8 mouse cellular contexts compared by ENCODE assay signal in the genomic region with DNA sequence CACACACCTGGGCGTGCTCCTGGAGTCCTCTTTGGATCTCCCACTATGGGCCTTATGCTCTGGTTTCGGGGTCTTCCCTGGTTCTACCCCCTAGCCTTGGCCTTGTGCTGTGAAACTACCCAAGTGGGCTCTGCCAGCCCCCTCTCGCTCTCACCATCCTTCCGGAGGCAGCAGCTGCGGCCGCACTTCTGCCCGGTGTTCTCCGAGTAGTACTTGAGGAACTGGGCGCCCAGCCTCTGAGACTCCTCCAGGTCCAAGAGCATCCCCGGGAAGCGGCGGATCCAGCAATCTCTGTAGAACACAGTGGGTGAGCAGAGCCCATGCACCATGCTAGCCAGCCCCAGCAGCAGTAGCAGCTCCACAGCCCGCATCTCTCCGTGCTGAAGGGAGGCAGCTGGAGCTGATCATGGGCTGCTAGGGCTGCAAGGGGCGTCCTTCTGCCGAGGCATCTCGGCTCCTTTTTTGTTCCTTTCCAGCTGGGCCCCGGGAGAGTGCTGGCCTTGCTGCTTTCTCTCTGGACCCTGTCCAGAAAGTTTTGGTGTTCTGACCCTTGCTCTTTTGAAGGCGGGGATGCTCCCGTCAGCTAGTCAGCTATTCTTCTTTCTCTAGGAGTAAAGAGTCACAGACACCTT. TPM values are rescaled to one million over a fixed set of nuclear protein-coding genes. Genes with fewer than 3 reads are reported as not detected.
DNase-seq lines count a peak whose midpoint lies in the region; ATAC-seq lines count a peak whose summit lies in the region.

A gene (minus strand): TSS at position 439 of the 632 bp plus-strand sequence.

- H3K4me1 ChIP-seq in embryonic facial prominence, embryonic 14.5 days (ENCODE audit: control insufficient read depth, insufficient read depth, low read length): peaks cover 12% of the 10 kb centered on the region
- H3K4me1 ChIP-seq in neural tube, embryonic 11.5 days (ENCODE audit: control insufficient read depth, insufficient read depth, low read length): 0 out of 2 replicates have a peak, but pooled peaks cover 3% of the 10 kb centered on the region

- peak within 1 kb of the TSS; percentile 59 for H3K4me2 ChIP-seq in embryonic facial prominence, embryonic 14.5 days (ENCODE audit: low read depth, low read length)
- H3K4me2 ChIP-seq in neural tube, embryonic 11.5 days (ENCODE audit: low read depth): peak within 1 kb of the TSS; percentile 49

- H3K27me3 ChIP-seq in embryonic facial prominence, embryonic 14.5 days (replicated peaks; ENCODE audit: control insufficient read depth, insufficient read depth, low read length): no peaks in the 10 kb centered on the region
- no peaks in the 10 kb centered on the region for H3K27me3 ChIP-seq in neural tube, embryonic 11.5 days (ENCODE audit: control insufficient read depth, insufficient read depth, low read length)

- no peaks in the 10 kb centered on the region for H3K9me3 ChIP-seq in embryonic facial prominence, embryonic 14.5 days (ENCODE audit: control insufficient read depth, low read length)
- no peaks in the 10 kb centered on the region for H3K9me3 ChIP-seq in neural tube, embryonic 11.5 days (ENCODE audit: control insufficient read depth, low read length)

- DNase-seq in adrenal gland, adult (ENCODE audit: inconsistent age in 2 of 2, low spot score in 1 of 2): peak; percentile 46 to 69
- no peak for DNase-seq in adrenal gland, postnatal 4 days (ENCODE audit: low spot score in 2 of 2)
- DNase-seq in embryonic facial prominence, embryonic 14.5 days (ENCODE audit: low spot score): peak; percentile 63
- peak; percentile 68 for DNase-seq in heart, postnatal 4 days
- peak; percentile 81 to 86 for DNase-seq in kidney, postnatal 4 days
- DNase-seq in neural tube, embryonic 11.5 days (ENCODE audit: low spot score): peak; percentile 63
- DNase-seq in Muller cell, postnatal 12 days (ENCODE audit: inconsistent ontology term): no peak
- no peak for DNase-seq in T-cell, adult 2 months (ENCODE audit: low spot score)

- H3K9ac ChIP-seq in embryonic facial prominence, embryonic 14.5 days (ENCODE audit: low read depth, low read length): peak within 1 kb of the TSS; percentile 58
- H3K9ac ChIP-seq in neural tube, embryonic 11.5 days (ENCODE audit: low read length): peak within 1 kb of the TSS; percentile 57

- 0 out of 2 replicates have a peak, but pooled peaks have one; percentile 9 for ATAC-seq in embryonic facial prominence, embryonic 14.5 days (ENCODE audit: low read depth)
- ATAC-seq in neural tube, embryonic 11.5 days (ENCODE audit: insufficient read depth, low FRiP score, low TSS enrichment): no peak

- 8% methylated on average over 18 of the region's 20 CpGs for WGBS in embryonic facial prominence, embryonic 14.5 days
- 7% methylated on average over 20 of the region's 20 CpGs for WGBS in neural tube, embryonic 11.5 days

- peak within 1 kb of the TSS; percentile 29 for H3K4me3 ChIP-seq in embryonic facial prominence, embryonic 14.5 days (ENCODE audit: low read depth, low read length)
- peak within 1 kb of the TSS; percentile 27 for H3K4me3 ChIP-seq in neural tube, embryonic 11.5 days (ENCODE audit: low read depth, low read length)

- H3K36me3 ChIP-seq in embryonic facial prominence, embryonic 14.5 days (ENCODE audit: control insufficient read depth, insufficient read depth, low read length): no peaks in the 10 kb centered on the region
- H3K36me3 ChIP-seq in neural tube, embryonic 11.5 days (ENCODE audit: control insufficient read depth, insufficient read depth, low read length): no peaks in the 10 kb centered on the region

- H3K27ac ChIP-seq in embryonic facial prominence, embryonic 14.5 days (replicated peaks; ENCODE audit: low read depth, low read length): peak within 1 kb of the TSS; percentile 42; the same call in 1 of the 2 replicates
- H3K27ac ChIP-seq in neural tube, embryonic 11.5 days (ENCODE audit: low read depth, low read length): no peak within 1 kb of the TSS

RNA-seq across cellular contexts. Expression of the gene that starts here (rescaled TPM):
- total RNA-seq in adrenal gland, postnatal 4 days (2021): 1 to 10 TPM in 1 of 2 experiments, under 1 TPM in 1; 0.93 to 1.1 TPM
- 0.48 and 1.5 TPM in 2 replicates for polyA plus RNA-seq in embryonic facial prominence, embryonic 14.5 days (2014; fragmentation: Nextera tagmentation; extraction: Ambion mirVana)
- not detected for total RNA-seq in heart, postnatal 4 days (2021)
- polyA plus RNA-seq in neural tube, embryonic 11.5 days (2014; fragmentation: Nextera tagmentation; extraction: Ambion mirVana): 0.22 and 0.32 TPM in 2 replicates

Comparison
In these comparisons a context has a peak if more than half of its experiments do, and no peak if none do; other contexts are left out.
1. DNase-seq: peak in adrenal gland, adult (2 of 2), embryonic facial prominence, embryonic 14.5 days (single experiment) and kidney, postnatal 4 days (2 of 2); none in adrenal gland, postnatal 4 days (0 of 2), Muller cell, postnatal 12 days (single experiment) and T-cell, adult 2 months (single experiment).
2. Peak in DNase-seq in heart, postnatal 4 days; RNA of the gene not detected or under 1 TPM.
3. Peak in DNase-seq, H3K4me3 ChIP-seq, H3K9ac ChIP-seq and H3K4me2 ChIP-seq in neural tube, embryonic 11.5 days; RNA of the gene not detected or under 1 TPM.